Mouse (Mus musculus): ENCODE measurements around the gene Keg1.
"Not testable (repeated sequence)": the region's sequence is repeated elsewhere in the genome, so short reads cannot be mapped to it uniquely, and the experiment has no call there.

The Keg1 gene

DNA sequence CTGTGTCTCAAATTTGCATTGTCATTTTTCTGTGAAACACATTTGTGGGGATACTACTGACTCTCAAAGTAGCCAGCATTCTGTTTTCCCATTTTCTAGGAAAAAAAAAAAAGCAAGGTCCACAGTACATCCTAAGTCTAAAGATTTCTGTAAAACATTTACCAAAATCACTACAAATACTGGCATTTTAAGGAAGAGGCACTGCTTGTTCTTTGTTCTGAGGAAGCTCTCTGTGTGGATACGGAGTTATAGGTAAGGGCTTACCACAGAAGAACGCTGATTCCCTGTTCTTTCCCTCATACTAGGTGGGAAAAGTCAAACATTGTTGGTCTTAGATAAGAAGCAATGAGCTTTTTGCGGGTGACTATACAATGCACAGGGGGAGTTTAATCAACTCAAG is at the start of gene Keg1:
Gene Keg1, plus strand, starts transcription at position 197 of the 400 bp plus-strand sequence.
- DNase-seq (ENCODE audit: low read depth, low spot score), result no peak

DNA sequence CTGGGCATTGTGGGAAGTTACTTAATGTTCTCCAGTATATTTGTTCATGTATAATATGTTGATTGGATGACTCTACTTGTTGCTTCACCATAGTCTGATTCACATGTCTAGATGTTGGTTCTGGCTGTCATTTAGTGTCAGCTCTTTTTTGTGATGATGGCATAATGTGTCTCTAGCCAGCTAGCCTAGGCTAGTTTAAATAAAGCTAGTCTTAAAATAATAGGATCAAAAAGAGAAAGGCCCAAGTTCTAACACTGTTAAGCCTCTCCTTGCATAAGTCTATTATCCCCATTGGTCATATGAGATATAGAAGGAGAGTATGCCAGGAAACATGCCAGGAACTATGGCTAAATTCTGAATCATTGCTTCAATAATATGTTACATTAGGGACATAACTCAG is 46.1 kb upstream of the Keg1 start:
- DNase-seq (ENCODE audit: low read depth, low spot score), result no peak

DNA sequence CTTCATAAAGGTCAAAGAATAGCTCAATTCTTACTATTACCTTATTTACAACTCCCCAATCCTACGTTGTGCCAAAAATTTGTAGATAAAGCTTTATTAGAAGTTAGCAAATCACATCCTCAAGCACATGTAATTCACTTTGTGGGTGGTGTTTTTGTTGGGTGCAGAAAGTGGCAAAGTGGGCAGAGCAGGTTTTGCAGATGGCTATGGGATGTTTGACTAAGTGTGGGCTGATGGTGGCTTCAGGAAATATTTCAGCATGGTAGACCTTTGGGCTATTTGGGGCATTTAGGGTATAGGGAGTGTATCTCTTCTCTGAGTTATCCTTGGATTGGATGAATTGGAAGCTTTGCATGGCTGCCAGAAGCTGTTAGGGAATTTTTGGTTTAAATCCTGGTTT is 29.4 kb upstream of the Keg1 start:
- no peak for DNase-seq (ENCODE audit: low read depth, low spot score)

DNA sequence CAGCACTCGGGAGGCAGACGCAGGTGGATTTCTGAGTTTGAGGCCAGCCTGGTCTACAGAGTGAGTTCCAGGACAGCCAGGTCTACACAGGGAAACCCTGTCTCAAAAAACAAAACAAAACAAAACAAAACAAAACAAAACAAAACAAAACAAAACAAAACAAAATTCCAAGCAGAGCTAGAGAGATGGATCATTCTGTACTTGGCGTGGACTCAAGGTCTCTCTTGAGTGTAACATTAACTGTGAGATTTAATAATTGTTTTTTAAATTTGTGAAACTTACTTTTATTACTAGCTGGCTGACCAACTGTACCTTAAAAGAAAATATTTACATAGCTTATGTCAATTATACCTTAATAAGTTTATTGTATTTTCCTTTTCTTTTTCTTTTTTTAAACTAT is 27.0 kb upstream of the Keg1 start:
- not testable (repeated sequence) for DNase-seq (ENCODE audit: low read depth, low spot score)

DNA sequence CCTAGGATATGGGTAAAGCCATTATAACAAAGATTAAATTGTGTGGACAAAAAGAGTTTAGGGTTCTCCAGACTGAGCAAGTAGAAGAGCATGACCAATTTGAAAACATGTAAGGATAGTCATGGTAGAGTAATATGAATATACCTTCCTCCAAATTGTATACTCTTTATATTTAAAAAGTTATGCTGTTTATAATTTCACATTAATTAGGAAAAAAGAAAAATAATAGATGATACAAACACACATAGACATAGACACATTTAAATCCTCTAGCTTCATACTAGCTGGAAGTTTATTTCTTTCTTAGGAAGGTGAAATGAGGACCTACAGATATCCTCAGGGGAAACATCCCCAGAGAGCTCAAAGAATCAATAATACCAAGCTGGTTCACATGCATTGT is 25.4 kb upstream of the Keg1 start, which contains the start of gene Olfr1442:
Gene Olfr1442, plus strand, starts transcription at position 301 of the 400 bp plus-strand sequence.
- DNase-seq (ENCODE audit: low read depth, low spot score), result no peak

DNA sequence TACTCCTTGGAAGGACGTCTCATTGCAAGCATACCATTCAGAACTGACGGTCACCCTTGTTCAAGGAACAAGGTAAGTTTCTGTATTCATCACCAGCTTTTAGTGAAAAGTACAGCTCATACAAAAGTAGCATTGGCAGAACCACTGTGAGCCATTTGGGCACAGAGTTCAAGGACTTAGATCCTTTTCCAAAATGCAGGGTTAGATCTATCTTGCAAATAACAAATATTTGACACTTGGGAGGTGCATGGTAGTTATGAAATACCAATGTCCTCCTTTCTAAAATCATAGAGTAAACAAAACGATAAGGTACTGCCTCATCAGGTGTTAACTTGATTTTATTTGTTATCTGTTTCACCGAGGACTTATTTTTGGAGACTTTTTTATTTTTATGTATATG is 24.5 kb upstream of the Keg1 start:
- DNase-seq (ENCODE audit: low read depth, low spot score), result no peak

DNA sequence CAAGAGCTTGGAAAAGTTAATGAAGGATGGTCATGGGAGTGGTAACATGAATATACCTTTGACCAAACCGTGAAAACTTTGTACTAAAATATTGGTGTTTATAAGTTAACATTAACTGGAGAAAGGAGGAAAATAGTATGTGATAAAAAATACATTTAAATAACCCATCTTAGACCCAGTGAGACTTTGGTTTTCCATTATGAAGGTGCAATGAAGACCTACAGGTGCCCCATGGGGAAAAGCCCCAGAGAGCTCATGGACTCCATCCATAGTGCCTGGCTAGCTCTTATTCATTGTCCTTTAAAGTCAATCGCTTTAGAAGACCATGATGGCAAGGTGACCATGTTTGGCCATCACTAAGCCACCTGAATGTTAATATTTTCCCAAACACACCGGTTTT is 17.8 kb upstream of the Keg1 start, which contains the start of gene Olfr1443:
Gene Olfr1443, plus strand, starts transcription at position 301 of the 400 bp plus-strand sequence.
- DNase-seq (ENCODE audit: low read depth, low spot score), result no peak

DNA sequence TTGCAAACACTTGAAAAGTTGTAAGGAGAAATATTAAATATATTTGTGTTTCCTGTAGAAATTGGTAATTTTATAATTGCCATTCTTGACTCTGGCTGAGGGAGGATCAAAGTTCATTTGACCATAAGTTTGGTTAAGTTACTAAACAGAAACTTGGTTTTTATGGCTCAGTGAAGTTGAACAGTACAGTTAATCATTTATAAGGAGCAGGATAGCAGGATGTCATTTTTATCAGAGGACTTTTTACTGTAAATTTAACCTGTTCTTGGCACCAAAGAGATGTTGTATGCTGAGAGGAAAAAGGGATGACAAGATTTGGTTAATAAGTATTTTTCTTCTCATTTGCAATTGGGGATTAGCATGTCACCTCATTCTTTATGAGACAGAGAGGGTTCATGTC is 10.9 kb upstream of the Keg1 start:
- DNase-seq (ENCODE audit: low read depth, low spot score), result no peak

DNA sequence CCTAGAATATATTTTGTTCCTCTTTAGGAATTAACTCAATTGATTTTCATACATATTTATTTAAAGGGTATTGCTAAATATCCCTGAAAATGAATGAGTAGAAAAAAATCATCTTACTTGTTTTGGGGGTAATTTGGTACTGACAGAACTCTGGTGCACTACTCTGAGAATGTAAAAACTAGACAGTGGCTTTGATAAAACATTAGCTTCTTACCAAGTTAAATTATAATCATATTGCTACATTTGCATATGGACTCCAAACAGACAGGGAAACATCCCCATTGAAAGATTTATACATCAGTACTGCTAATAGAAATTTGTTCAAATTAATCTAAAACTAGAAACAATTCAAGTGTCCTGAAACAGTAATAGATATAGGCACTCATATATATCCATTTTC is 10.4 kb upstream of the Keg1 start:
- DNase-seq (ENCODE audit: low read depth, low spot score), result no peak

DNA sequence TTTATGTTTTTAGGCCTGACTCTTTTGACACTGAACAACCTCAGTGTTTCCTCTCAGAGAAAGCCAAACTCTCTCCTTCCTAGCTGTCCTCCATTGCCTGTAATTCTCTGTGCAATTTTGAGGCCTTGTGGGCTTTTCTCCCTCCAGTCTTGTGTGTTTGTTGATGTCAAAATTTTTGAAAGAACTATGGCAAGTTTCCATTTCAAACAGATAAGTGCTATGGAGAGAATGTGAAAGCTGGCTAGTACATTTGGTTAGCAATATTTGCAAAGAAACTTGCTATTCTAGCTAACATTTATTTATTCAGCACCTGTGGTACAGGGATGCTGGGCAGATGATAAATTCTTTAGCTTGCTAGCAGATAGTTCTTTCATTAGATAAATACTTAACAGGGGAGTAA is 635 bp downstream of the Keg1 start:
- DNase-seq (ENCODE audit: low read depth, low spot score), result no peak

DNA sequence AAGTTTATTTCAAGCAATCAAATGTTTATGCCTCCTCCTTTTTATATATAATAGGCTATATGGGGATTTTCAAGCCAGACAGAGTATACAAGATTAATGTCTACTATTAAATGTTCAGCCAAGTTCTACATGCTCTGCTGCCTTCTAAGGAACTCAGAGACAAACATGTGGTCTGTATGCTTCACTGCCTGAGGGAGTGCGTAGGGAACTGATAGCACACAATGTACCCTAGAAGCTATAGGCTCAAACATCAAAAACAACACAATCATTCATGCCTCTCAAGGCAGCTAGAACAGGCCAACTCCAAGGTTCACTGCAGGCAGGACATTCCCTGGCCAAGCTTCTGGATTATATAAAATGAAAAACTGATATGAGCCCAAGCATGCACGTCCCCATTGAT is 12.9 kb downstream of the Keg1 start:
- no peak for DNase-seq (ENCODE audit: low read depth, low spot score)

DNA sequence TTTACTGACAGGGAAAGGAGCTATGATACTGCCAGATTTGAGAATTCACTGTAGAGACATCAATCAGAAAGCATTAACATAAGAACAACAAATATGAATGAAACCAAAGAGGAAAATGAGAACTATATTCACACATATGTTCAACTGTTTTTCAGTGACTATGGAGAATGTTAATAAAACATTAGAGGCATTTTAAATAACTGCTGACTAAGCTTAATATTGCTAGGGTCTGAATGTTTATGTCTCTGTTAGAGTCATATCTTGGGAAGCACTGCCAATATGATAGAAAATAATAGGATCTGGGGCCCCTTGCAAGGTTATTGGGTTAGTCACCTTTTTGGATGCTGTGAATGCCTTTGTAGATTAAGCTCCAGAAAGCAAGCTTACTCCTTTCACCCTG is 13.4 kb downstream of the Keg1 start:
- DNase-seq (ENCODE audit: low read depth, low spot score), result no peak

DNA sequence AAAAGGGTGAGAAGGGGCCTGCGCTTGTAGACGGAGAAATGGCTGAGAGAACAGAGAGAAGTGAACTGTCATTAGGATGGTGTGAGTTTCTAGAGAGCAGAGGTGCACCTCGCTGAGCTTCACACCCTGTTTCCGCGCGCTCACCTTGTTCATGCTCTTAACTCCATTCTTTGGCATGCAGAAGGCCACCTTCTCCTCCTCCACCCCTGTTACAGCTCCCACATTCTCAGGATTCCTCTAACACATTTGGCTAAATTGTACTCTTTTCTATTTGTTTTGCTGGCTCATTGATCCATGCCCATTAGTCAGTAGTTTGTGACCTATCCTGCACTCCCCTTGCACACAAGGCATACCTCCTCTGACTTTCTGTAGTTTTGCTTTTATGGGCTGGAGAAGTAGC is 23.6 kb downstream of the Keg1 start:
- DNase-seq (ENCODE audit: low read depth, low spot score), result no peak

DNA sequence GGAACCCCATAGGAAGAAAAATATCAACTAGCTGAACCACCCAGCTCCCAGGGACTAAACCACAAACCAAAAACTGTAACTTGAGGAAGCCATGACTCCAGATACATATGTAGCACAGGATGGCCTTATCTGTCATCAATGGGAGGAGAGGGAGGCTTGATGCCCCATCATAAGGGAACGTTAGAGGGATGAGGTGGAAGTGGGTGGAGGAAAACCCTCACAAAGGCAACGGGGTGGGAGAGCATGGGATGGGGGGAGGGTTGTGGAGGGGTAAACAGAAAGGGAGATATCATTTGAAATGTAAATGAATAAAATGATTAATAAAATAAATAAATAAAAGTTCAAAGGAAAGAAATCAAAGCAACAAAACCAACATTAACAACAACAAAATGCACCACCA is 24.9 kb downstream of the Keg1 start:
- DNase-seq (ENCODE audit: low read depth, low spot score), result no peak

DNA sequence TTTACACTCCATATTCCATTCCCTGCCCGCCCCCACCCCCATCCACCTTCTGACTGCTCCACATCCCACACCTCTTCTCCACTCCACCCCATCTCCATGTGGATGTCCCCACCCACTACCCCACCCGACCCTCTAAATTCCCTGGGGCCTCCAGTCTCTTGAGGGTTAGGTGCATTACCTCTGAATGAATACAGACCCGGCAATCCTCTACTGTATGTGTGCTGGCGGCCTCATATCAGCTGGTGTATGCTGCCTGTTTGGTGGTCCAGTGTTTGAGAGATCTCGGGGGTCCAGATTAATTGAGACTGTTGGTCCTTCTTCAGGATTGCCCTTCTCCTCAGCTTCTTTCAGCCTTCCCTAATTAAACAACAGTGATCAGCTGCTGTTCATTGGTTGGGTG is 25.3 kb downstream of the Keg1 start:
- DNase-seq (ENCODE audit: low read depth, low spot score), result not testable (repeated sequence)

DNA sequence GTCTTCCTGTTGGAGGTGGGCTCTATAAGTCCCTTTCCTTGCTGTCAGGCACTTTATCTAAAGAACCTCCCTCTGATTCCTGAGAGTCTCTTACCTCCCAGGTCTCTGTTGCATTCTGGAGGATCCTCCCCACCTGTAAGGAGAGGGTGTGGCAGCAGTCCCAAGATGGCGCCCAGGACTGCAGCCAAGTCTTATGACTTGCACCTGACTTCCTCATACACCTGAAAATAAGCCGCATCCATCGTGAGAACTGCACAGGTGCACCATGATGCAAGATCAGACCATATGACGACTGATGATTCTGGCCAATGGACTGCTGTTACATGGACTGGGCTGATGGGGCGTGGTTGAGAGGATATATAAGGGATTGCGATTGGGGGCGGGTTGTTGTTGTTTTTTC is 26.0 kb downstream of the Keg1 start:
- not testable (repeated sequence) for DNase-seq (ENCODE audit: low read depth, low spot score)

DNA sequence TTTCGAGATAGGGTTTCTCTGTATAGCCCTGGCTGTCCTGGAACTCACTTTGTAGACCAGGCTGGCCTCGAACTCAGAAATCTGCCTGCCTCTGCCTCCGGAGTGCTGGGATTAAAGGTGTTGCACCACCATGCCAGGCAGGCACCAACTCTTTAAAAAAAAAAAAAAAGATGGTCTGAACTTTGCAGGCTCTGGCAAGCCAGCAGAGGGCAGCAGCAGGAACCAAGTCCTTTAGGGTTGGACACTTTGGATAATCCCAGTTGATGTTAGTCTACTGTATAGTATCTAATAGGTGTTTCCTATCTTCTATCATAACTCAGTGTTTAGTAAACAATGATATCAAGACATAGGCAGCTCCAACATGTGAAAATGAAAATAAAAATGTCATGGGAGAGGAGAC is 26.7 kb downstream of the Keg1 start:
- no peak for DNase-seq (ENCODE audit: low read depth, low spot score)

DNA sequence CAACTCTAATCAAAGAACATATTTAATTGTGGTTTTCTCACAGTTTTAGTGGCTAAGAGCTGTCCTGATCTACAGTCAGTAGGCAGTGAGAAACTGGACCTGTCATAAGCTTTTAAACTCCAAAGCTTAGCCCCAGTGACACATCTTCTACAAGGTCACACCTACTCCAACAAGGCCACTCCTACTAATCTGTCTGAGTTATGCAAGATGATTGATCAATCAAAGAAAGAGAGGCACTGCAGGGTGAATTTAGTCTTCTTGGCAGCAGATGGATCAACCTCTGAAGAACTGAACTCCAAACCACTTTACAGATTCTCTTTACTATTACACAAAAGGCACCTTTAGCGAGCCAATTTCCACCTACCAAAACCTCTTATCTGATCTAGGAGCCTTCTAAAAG is 30.3 kb downstream of the Keg1 start:
- DNase-seq (ENCODE audit: low read depth, low spot score), result no peak

DNA sequence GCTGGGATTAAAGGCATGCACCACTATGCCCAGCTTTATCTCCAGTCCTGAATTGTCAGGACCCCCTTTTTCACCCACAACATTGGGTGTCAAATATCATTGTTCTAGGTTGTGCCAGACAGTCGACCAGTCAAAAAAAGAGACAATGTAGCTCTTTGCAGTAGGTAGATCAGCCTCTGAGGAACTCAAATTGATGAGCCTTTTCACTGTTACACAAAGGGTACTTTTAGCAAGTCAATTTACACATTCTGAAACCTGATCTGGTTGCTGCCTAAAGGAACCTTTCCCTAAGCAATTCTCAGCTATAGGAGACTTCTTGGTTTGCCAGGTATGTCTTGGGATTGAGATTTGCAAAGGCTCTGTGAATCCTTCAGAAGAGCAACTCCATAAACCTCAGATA is 35.5 kb downstream of the Keg1 start:
- DNase-seq (ENCODE audit: low read depth, low spot score), result no peak

DNA sequence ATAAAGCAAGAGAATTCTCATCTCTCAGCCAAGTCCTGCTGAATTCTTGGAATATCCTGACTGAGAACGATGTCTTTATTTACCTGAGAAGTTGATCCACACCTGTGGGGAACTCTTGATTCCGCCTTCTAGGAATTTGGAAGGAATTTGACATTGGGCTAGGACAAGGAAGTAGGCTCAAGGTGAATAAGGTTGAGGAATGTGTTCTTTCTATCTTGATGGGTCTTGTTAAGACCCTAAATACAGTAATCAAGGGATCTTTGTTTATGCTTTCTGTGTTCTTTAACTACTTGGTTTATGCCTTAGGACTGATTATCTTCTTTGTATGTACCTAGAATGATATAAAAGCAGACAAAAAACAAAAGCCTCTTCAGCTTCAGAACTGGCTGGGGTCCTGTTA is 36.4 kb downstream of the Keg1 start:
- DNase-seq (ENCODE audit: low read depth, low spot score), result no peak

DNA sequence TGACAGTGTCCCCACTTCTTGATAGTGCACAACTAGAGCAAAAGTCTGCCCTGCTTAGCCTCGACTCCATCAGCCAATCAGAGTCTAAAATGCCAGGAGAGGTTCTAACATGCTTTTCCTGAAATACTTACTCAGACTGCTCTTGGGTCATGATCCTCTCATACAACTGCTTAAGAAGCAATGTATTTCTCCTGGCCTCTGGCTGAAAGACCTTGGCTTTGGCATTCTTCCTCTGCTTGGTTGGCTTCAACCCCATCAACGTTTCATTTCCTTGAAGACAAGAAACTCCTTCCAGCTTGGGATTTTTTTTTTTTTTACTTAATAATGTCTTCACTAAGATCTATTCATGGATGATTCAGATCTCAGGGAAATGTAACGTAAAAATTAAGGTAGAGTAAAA is 60.7 kb downstream of the Keg1 start:
- no peak for DNase-seq (ENCODE audit: low read depth, low spot score)

DNA sequence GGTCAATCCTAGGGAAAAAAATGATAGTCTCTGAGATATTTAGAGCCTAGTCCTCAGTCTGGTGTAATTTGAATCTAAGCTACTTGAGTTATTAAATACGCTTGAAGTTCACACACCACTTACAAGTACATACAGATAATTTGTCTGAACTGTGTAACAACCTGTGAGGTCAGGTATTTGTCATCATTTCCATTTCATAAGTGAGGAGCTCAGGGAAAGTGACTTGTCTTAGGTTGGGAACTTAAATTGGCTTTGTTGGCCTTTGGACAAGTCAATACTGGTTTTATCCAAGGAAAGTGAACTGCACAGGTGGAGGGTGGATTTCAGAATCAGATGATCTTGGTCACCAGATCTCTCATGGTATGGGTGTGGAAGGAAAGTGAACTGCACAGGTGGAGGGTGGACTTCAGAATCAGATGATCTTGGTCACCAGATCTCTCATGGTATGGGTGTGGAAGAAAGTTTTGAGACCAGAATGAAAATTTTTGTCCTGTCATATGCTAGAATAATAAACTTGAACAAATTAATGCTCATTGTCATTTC is 63.4 kb downstream of the Keg1 start:
- no peak for DNase-seq (ENCODE audit: low read depth, low spot score)

DNA sequence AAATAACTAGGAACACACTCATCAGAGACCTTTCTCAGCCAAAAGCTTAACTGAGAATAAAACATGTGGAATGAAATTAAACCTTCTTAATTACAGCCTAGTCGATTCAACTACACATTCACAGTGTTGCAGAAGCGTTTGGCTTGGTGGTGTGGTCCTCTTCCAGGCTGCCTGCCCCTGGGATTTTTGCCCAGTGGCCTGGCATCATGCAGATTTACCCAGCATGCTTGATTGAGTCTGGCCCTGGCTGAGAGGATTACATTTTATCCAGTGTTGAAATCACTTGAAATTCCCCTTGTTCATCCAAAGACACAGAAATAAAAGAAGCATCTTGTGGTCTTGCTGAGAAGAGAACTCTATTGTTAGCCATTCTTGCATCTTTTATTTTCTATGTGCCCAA is 64.1 kb downstream of the Keg1 start:
- DNase-seq (ENCODE audit: low read depth, low spot score), result peak; percentile 27

Data from retina, postnatal 7 days (tissue).